Mouse (Mus musculus): ENCODE data around the gene Sptbn4.

GRCm38 (mm10) chr7:27448421-27449206, 1.1 kb upstream of the Sptbn4 start:
- TF ChIP-seq MAX (IDR thresholded peaks at IDR 0.05) (no peak), CTCF (IDR thresholded peaks at IDR 0.05; ENCODE audit: control insufficient read depth, insufficient read depth, insufficient read length) (no peak), USF1 (IDR thresholded peaks at IDR 0.05; ENCODE audit: low read depth) (no peak), CEBPB (IDR thresholded peaks at IDR 0.05; ENCODE audit: low read depth) (no peak), MYOD1 (IDR thresholded peaks at IDR 0.05; ENCODE audit: control insufficient read depth, insufficient read length, low read depth) (no peak), MYOG (IDR thresholded peaks at IDR 0.05; ENCODE audit: control insufficient read depth, extremely low read depth, insufficient read length) (no peak)

Data from C2C12 (cell line).